Mouse (Mus musculus) layer of hippocampus, postnatal 10 days (tissue): ENCODE results near the gene Drc7. TPM values are rescaled to one million over a fixed set of nuclear protein-coding genes. Genes with fewer than 3 reads are reported as not detected.
A peak's percentile ranks its signal among the peaks of the same experiment; 100 is the strongest.

ENCODE experiments used
- DNase-seq, 2 experiments: peaks; one replicate each; pipeline ENCODE4 v3.0.0; 2021; ENCODE audit warnings: low spot score in 2 of 2
- total RNA-seq, 2 experiments: library from RNA; stranded (reverse); gene quantifications; 2 replicates each; pipeline ENCODE4 v1.2.3; 2021

Gene Drc7
- total RNA-seq, 2 experiments from 2014 or later = 1.9 to 3.2 TPM

DNA sequence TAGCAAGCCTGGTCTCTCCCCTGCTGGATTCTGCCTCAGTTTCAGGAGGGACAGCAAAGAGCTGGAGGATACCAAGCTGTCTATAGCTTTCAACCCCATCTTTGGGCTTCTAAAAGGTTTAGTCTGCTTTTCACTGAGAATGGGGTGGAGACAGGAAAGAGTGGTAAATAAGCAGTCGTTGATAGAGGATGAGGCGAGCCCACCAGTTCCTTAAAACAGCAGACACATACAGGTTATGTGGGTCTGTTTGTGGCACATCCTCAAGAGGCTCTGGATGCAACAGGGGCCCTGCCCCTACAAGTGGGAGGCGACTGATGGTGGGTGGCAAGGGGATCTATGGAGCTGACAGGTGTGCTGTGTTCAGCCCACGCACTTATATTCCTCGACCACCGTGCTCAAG lies 3.8 kb downstream of the Drc7 start:
- no peak for DNase-seq

GRCm38 (mm10) chr8:95059812-95060533 lies 5.1 kb downstream of the Drc7 start:
- DNase-seq = no peak

GRCm38 (mm10) chr8:95064531-95064930 lies 9.6 kb downstream of the Drc7 start:
- DNase-seq = no peak

GRCm38 (mm10) chr8:95067582-95067981 lies 12.7 kb downstream of the Drc7 start:
- peak; percentile 40 to 55 for DNase-seq

DNA sequence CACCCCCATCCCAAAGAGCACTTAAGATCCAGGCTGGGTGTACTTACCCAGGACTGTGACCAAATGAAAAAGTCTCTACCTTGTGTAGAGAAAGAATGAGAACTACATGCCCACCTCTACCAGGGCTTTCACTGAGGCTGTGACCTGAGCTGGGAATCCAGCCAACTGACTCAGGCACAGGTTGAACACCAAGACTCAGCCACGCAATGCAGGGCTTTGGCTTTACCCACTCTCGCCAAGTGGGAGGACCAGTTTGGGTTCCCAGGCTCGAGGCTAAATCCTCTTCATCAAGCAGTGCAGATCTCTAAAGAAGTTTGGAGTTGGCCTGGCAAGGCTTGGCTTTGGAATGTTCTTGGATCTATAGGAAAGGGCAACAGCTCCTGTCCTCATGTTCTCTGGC lies 20.6 kb downstream of the Drc7 start:
- no peak for DNase-seq

DNA sequence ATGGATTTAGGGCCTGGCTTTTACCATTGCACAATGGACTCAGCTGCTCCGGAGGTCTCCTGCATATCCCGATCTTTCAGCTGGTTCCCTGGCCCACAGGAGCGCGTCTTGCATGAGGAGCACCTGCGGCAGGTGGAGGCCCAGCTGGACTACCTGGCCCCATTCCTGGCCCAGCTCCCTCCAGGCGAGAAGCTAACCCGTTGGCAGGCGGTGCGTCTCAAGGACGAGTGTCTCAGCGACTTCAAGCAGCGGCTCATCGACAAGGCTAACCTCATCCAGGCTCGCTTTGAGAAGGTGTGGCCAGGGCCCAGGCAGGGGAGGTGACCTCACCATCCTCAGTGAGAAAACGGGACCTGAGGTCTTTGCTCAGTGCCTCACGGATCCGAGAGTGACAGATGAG lies 21.2 kb downstream of the Drc7 start:
- no peak for DNase-seq

DNA sequence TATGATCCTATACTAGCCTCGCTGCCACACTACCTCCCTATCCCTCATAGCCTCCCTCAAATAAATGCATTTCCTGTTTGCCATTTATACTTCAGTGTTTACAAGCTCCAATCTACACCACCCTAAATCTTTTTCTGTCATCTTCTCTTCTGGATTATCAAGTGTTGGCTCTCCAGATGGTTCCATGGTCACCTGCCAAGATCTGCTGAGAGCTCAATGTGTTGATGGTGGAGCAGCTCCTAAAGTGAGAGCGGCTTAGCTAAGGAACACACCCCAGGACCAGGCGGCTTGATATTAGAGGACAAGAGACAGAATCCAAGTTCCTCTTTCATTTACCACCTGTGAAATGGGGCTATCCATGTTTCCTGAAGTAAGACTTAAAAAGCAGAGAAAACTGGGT lies 23.2 kb downstream of the Drc7 start:
- DNase-seq = no peak

DNA sequence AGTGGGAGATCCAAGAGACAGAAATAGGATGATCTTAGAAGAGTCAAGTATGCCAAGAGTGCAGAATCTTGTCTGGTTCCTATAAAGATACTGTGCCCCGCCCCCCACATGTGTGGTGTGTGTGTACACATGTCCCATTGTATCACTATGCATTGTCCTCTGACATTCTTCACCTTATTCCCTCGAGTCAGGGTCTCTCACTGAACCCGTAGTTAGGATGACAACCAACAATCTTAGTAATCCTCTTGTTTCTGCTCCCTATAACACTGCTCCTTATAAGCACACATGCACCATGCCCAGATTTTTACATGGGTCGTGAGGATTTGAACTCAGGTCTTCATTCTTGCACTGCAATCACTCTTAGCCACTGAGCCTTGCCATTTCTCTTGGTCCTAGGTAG lies 24.4 kb downstream of the Drc7 start:
- no peak for DNase-seq

- peak; percentile 97 to 98 for DNase-seq
Measured at GRCm38 (mm10) chr8:95080381-95081341, 25.8 kb downstream of the Drc7 start, which contains the start of gene Katnb1. TSS of gene Katnb1 (plus strand) at chr8:95081186.

DNA sequence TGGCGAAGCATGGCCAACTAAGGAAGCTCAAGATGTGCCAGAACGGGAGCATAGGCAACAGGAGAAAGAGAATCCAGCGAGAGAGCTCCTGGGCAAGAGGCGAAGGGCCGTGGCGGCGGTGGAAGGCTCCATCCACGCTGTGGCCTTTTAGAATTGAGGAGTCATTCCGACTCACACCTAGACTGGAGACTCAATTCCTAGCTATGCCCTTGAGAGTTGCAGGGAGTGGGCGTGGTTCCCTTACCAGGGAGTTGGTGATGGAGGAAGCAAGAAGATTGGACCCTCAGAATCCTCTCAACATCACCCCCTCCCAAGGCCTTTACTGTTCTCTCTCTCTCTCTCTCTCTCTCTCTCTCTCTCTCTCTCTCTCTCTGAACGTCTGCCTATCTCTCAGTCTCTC lies 26.7 kb downstream of the Drc7 start:
- no peak for DNase-seq

DNA sequence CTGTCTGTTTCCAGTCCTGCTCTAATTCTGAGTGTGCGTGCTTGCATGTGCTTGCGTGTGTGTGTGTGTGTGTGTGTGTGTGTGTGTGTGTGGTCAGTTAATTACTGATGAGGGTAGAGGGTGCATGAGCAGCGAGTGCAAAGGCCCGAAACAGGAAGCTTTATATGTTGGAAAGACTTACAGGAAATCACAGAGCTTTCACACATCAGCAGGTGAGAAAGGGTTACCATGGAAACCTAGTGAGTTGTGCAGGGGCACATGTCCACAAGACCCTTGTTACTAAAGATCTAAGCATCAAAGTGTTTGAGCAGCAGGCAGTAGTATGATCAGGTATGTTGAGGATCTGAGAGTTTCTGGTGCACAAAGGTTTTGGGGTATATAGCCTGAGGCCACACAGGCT lies 29.4 kb downstream of the Drc7 start:
- DNase-seq = no peak

DNA sequence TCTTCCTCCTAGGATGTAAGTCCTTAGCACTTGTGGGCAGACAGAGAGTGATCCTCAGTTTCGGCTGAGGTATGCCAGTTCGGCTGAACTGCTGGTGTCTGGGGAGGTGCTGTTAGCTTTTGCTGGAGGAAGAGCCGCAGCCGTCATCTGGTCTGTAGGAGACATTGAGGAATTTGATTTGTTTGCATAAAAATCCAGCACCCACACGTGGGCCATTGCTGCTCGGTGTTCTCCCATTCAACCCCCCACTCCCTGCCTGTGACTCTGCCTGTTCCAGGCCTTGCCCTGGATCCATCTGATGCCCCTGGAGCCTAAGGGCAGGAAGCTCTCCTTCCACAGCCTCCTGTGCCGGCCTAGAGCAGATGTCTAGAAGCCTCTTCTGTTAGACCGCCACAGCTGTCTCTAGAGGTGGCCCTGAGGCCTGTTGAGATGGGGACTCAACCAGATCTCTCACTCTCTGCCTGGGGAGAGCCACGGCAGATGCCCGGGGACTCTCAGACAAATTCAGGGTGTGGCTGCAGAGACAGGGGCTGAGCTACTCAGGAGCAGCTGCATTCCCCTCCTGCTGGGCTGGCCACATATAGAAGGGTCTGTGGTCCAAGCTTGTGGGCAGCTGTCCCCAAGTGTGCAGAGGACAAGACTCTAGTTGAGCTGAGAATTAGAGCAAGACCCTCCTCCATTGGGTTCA lies 30.0 kb downstream of the Drc7 start:
- no peak for DNase-seq

DNA sequence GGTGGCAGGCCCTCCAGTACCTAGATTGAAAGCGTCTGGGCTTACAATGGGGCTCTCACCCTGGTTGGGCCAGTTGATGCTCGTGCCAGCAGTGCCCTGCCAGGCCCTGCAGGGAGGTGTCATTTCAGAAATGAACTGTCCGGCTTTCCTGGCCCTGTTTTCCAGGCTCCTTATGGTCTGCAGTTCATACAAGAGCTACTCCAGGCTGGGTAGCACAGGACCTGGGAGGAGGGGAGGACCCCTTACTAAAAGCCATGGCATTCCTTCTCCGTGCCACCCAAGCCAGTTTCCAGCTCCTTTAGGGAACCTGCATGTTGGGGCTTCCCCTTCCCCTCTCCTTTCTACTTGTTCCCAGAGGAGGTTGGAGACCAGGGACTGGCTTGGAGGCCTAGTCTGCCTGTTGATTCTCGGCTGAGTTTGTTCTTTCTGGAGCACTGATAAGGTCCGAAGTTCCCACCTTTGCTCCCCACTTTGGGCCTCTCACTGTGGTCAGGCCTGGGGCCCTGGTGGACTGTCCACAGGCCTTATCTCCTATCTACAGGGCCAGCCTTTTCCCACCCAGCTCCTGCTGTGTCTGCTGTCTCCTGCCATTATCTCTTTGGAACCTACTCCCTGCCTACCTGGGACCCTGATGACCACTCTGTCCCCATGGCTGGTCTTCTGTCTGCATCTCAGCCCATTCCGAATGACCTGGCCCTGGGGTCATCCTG lies 30.7 kb downstream of the Drc7 start:
- DNase-seq = no peak

DNA sequence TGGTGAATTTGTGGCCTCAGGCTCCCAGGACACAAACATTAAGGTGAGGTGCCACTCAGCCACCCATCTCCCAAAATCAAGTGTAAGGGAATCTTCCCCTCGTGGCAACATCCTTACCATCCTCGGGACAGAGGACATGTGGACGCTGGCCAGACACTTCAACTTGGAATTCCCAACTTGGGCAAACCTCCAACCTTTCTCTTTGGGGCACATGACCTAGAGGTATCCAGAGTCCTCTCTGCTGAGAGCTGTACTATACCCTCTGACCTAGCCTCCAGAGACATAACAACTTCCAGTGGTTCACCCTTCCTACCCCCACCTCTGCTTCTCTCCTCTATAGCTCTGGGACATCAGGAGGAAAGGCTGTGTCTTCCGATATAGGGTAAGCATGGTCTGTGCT lies 38.7 kb downstream of the Drc7 start:
- no peak for DNase-seq

GRCm38 (mm10) chr8:95099009-95099408 lies 44.1 kb downstream of the Drc7 start:
- DNase-seq = peak; percentile 67 to 81

DNA sequence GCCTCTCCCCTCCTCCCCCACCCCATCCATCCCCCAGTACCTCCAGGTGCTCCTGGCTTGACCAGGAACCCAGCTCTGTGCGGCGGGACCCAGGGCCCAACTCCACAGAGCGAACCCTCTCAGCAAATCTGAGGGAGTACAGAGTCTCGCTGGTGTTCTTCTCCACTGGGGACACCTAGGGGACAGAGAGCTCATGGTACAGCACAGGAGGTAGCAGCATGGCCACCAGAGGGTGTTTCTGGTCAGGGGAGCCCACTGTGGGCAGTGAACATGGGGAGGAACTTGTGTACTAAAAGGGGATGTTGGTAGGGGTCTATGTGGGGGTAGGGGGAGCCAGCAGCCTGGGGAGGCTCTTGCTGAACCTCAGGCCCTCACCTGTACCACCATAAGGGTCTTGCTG lies 47.1 kb downstream of the Drc7 start:
- DNase-seq = no peak

DNA sequence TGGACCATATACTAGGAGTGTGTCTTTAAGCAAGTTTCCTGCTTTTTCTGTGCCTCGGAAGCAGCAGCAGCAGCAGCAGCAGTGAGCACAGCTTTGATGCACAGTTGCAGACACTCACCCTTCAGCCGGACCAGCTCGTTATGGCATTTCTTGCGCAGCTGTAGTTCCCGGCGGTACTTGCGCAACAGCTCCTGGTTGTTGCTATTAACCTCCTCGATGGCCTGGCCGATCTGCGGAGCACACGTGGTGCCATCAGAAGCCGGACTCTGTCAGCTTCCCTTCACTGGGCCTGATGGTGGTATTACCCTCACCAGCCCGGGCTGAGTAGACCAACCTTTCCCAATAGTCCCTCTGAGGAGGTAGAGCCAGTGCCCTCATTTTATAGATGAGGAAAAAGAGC lies 52.4 kb downstream of the Drc7 start:
- no peak for DNase-seq

- DNase-seq = no peak
Measured at GRCm38 (mm10) chr8:95112594-95112993, 57.7 kb downstream of the Drc7 start.

DNA sequence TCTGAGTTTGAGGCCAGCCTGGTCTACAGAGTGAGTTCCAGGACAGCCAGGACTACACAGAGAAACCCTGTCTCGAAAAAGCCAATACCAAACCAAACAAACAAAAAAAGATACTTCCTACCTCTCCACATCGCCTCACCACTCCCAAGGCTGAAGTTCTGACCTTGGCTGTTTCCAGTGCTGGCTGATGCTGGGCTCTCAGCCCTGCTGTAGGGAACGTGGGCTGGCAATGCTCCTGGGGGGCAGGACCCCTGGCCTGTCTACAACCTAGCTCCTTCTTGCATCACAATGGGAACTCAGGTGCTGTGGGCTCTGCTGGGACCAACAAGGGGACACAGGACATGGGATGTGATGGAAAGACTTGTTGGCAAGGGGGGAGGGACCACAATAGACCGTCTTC lies 58.2 kb downstream of the Drc7 start:
- DNase-seq = no peak

- DNase-seq = peak in 1 of 2 experiments; percentile 43
Measured at GRCm38 (mm10) chr8:95113750-95114149, 58.8 kb downstream of the Drc7 start.

GRCm38 (mm10) chr8:95123455-95123854 lies 68.6 kb downstream of the Drc7 start:
- no peak for DNase-seq
